Mouse (Mus musculus): ENCODE data around the gene Ogn. TPM values are rescaled to one million over a fixed set of nuclear protein-coding genes. Genes with fewer than 3 reads are reported as not detected.
"Not testable (repeated sequence)": the region's sequence is repeated elsewhere in the genome, so short reads cannot be mapped to it uniquely, and the experiment has no call there.

Gene Ogn
- polyA plus RNA-seq (2015; fragmentation: Nextera tagmentation; extraction: Ambion mirVana), result 3.8 and 5.2 TPM in 2 replicates

DNA sequence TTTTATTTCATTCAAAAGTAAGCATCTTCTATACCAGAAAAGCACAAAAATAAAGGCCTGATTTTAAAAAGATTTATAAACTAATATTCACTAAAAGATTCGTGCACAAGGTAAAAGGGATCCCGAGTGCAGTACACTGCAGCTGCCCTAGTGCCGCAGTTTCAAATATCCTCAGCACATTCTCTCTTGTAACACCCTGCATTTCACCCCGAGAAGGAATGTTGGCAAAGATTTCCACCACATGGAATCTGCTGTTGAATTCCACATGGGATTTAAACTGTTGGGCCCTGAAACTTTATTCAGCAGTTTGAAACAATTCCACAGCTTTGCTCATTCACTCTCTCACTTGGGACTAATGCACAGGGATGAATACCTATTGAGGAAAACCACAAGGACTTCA lies at the start of gene Ogn:
Gene Ogn, plus strand, starts transcription at position 333 of the 400 bp plus-strand sequence.
- H3K4me1 ChIP-seq, result no peaks in the 10 kb centered on the region
- no peak for ATAC-seq
- H3K4me3 ChIP-seq, result no peak within 1 kb of the TSS
- 70% methylated on average over 4 of the region's 4 CpGs for WGBS
- no peak within 1 kb of the TSS for H3K27ac ChIP-seq
- H3K9ac ChIP-seq, result no peak within 1 kb of the TSS
- no peaks in the 10 kb centered on the region for H3K27me3 ChIP-seq
- no peaks in the 10 kb centered on the region for H3K9me3 ChIP-seq (replicated peaks)
- no peak within 1 kb of the TSS for H3K4me2 ChIP-seq
- no peaks in the 10 kb centered on the region for H3K36me3 ChIP-seq (ENCODE audit: poor library complexity, severe bottlenecking)

DNA sequence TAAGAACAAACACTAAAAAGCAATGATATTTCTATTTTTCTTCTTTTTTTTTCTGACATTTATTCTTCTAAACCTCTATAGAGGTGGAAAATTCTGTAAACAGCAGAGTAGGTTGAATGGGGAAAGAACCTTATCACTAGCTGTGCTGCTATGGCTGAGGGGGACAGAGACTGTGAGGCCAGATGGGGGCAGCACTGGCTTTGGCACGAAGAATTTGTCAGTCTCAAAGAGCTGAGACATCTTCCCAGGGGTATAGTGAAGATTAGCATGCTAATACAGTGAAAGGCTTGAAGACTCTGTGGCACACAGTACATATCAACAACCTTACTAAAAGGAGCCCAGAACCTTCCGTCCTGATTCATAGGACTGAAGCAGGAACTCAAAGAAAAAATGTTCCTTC lies 48.7 kb upstream of the Ogn start:
- 35% methylated on average over 2 of the region's 2 CpGs for WGBS
- no peaks in the 10 kb centered on the region for H3K27me3 ChIP-seq
- no peaks in the 10 kb centered on the region for H3K4me1 ChIP-seq
- no peak overlapping the region for H3K4me3 ChIP-seq
- no peak overlapping the region for H3K4me2 ChIP-seq
- H3K9ac ChIP-seq, result no peak overlapping the region
- H3K27ac ChIP-seq, result no peak overlapping the region
- no peak for ATAC-seq
- no peaks in the 10 kb centered on the region for H3K9me3 ChIP-seq (replicated peaks)
- no peaks in the 10 kb centered on the region for H3K36me3 ChIP-seq (ENCODE audit: poor library complexity, severe bottlenecking)

DNA sequence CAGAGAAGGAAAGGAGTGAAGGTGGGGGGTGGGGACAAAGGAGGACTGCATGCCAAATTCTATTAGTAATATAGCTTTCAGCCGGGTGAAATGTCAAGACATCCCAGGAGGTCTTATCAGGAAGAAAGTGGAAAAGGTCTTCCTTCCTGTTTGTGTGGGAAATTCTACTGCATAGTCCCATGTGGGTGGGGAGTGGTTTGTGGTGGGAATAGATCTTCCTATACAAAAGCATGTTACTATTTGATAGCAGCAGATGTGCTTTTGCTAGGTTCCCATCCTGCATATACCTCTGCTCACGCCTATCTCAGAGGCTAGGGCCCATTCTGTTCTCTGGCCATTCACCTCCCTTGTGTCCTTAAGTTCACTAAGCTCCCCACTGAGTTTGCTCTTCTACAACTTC lies 47.0 kb upstream of the Ogn start:
- Histone ChIP-seq H3K27me3 (no peaks in the 10 kb centered on the region), H3K36me3 (ENCODE audit: poor library complexity, severe bottlenecking) (no peaks in the 10 kb centered on the region), H3K4me2 (no peak overlapping the region), H3K4me1 (no peaks in the 10 kb centered on the region), H3K9ac (no peak overlapping the region), H3K27ac (no peak overlapping the region), H3K9me3 (replicated peaks) (no peaks in the 10 kb centered on the region), H3K4me3 (no peak overlapping the region)
- ATAC-seq, result no peak
- WGBS, result 64% methylated on average over 2 of the region's 2 CpGs

GRCm38 (mm10) chr13:49564347-49564746 lies 43.5 kb upstream of the Ogn start:
- no peak for ATAC-seq
- 80% methylated on average over 1 of the region's 1 CpGs for WGBS
- H3K9me3 ChIP-seq (replicated peaks), result no peaks in the 10 kb centered on the region
- no peak overlapping the region for H3K27ac ChIP-seq
- no peak overlapping the region for H3K4me3 ChIP-seq
- H3K9ac ChIP-seq, result no peak overlapping the region
- H3K36me3 ChIP-seq (ENCODE audit: poor library complexity, severe bottlenecking), result no peaks in the 10 kb centered on the region
- H3K27me3 ChIP-seq, result no peaks in the 10 kb centered on the region
- H3K4me1 ChIP-seq, result no peaks in the 10 kb centered on the region
- H3K4me2 ChIP-seq, result no peak overlapping the region

GRCm38 (mm10) chr13:49570371-49570770 lies 37.5 kb upstream of the Ogn start:
- Histone ChIP-seq H3K9me3 (replicated peaks) (no peaks in the 10 kb centered on the region), H3K4me3 (no peak overlapping the region), H3K4me2 (no peak overlapping the region), H3K9ac (no peak overlapping the region), H3K27ac (no peak overlapping the region), H3K36me3 (ENCODE audit: poor library complexity, severe bottlenecking) (no peaks in the 10 kb centered on the region), H3K4me1 (no peaks in the 10 kb centered on the region), H3K27me3 (no peaks in the 10 kb centered on the region)
- WGBS, result 72% methylated on average over 3 of the region's 3 CpGs
- ATAC-seq, result no peak

- no peak overlapping the region for H3K27ac ChIP-seq
- no peak for ATAC-seq
- H3K4me3 ChIP-seq, result no peak overlapping the region
- H3K27me3 ChIP-seq, result no peaks in the 10 kb centered on the region
- H3K9ac ChIP-seq, result no peak overlapping the region
- H3K4me1 ChIP-seq, result no peaks in the 10 kb centered on the region
- no peaks in the 10 kb centered on the region for H3K36me3 ChIP-seq (ENCODE audit: poor library complexity, severe bottlenecking)
- H3K9me3 ChIP-seq (replicated peaks), result no peaks in the 10 kb centered on the region
- no peak overlapping the region for H3K4me2 ChIP-seq
- 90% methylated on average over 2 of the region's 2 CpGs for WGBS
These were observed 36.4 kb upstream of the Ogn start for GRCm38 (mm10) chr13:49571418-49571817.

DNA sequence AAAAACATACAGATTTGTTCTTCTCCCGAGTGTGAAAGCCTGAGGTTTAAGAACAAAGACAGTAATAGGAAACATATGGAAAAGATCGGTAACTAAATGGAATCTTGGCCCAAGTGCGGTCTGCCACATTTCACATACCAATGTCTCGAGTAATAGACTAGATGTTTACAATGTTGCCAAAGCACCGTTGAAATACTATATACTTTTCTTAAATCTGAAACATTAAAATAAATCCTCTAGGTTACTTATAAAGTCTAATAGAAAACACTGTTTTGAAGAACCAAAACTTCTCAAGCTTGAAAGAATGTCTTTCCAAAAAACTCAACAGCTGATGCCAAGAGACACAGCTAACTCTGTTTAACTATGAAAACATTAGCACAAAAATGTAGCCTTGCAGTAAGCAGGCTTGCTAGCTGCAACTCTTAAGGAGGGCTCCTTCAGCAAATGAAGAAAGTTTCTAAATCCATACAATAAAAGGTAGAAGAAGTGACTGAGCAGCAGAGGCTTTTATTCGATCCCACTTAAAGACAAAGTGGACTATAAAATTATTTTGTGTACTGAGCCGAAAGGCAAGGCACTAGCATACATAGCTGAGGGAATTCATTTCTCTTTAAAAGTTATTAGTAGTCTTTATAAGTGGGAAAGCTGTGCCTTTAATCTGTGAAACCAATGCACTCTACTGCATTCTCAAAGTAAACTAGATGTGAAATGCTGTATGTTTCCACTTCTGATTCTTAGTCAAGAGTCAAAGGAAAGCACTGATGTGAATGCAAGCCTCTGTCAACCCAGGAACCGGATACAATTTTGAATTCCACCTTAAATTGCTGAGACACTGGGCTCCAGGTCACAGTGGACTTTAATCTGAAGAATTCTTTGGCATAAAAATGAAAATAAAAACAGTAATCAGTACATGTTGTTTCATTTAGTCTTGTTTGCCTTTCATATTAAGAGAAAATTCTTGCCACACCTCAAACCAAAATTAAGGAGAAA lies 26.0 kb upstream of the Ogn start, which contains the start of gene Omd:
Gene Omd, plus strand, starts transcription at position 922 of the 990 bp plus-strand sequence.
- no peaks in the 10 kb centered on the region for H3K4me1 ChIP-seq
- WGBS, result 83% methylated on average over 8 of the region's 8 CpGs
- no peaks in the 10 kb centered on the region for H3K36me3 ChIP-seq (ENCODE audit: poor library complexity, severe bottlenecking)
- no peaks in the 10 kb centered on the region for H3K27me3 ChIP-seq
- ATAC-seq, result no peak
- no peak within 1 kb of the TSS for H3K27ac ChIP-seq
- no peak within 1 kb of the TSS for H3K4me3 ChIP-seq
- no peaks in the 10 kb centered on the region for H3K9me3 ChIP-seq (replicated peaks)
- no peak within 1 kb of the TSS for H3K9ac ChIP-seq
- no peak within 1 kb of the TSS for H3K4me2 ChIP-seq

DNA sequence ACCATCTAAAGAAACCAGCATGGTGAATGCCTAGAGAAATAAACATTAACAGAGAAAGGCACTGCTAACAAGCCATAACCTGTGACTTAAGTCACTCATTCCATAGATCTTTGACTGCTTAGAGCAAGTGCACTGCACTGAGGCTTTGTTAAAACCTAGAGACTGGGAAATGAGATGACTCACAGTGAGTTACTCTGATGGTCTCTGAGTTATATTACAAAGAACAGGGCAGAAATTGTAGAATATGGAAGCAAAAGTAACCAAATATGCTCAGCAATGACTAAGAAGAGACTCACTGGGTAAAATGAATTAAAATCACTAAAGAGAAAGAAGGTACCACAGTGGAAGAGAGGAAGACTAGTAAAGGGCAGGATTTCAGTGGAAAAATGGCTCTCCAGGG lies 24.0 kb upstream of the Ogn start:
- H3K4me3 ChIP-seq, result no peak overlapping the region
- no peak overlapping the region for H3K9ac ChIP-seq
- H3K27ac ChIP-seq, result no peak overlapping the region
- no peaks in the 10 kb centered on the region for H3K36me3 ChIP-seq (ENCODE audit: poor library complexity, severe bottlenecking)
- H3K9me3 ChIP-seq (replicated peaks), result no peaks in the 10 kb centered on the region
- no peak overlapping the region for H3K4me2 ChIP-seq
- no peak for ATAC-seq
- H3K27me3 ChIP-seq, result no peaks in the 10 kb centered on the region
- H3K4me1 ChIP-seq, result no peaks in the 10 kb centered on the region

- H3K27ac ChIP-seq, result no peak overlapping the region
- no peaks in the 10 kb centered on the region for H3K9me3 ChIP-seq (replicated peaks)
- H3K36me3 ChIP-seq (ENCODE audit: poor library complexity, severe bottlenecking), result no peaks in the 10 kb centered on the region
- no peaks in the 10 kb centered on the region for H3K27me3 ChIP-seq
- no peak for ATAC-seq
- no peak overlapping the region for H3K9ac ChIP-seq
- 84% methylated on average over 8 of the region's 8 CpGs for WGBS
- no peak overlapping the region for H3K4me2 ChIP-seq
- no peaks in the 10 kb centered on the region for H3K4me1 ChIP-seq
- no peak overlapping the region for H3K4me3 ChIP-seq
These were observed 23.4 kb upstream of the Ogn start for GRCm38 (mm10) chr13:49584307-49585005.

DNA sequence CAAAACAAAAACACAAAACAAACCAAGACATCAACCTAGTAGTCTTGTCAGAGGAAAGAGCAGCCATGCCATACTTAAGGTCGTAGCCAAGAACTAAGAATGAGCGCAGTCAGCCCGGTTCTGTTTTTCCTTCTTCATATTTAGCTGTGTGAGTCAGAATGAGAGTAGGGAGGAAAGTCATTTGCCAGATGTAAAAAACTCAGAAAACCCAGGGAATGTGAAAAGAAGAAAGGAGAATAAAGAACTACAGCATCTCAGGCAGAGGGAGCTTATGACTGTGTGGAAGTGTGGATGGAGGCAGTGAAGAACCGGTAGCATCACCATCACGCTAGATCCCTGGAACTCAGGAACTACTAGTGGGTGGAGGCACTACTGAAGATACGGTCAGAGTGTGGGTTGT lies 21.8 kb upstream of the Ogn start:
- Histone ChIP-seq H3K9me3 (replicated peaks) (no peaks in the 10 kb centered on the region), H3K27ac (no peak overlapping the region), H3K4me3 (no peak overlapping the region), H3K36me3 (ENCODE audit: poor library complexity, severe bottlenecking) (no peaks in the 10 kb centered on the region), H3K4me1 (no peaks in the 10 kb centered on the region), H3K4me2 (no peak overlapping the region), H3K9ac (no peak overlapping the region), H3K27me3 (no peaks in the 10 kb centered on the region)
- WGBS, result 96% methylated on average over 6 of the region's 6 CpGs
- ATAC-seq, result no peak

DNA sequence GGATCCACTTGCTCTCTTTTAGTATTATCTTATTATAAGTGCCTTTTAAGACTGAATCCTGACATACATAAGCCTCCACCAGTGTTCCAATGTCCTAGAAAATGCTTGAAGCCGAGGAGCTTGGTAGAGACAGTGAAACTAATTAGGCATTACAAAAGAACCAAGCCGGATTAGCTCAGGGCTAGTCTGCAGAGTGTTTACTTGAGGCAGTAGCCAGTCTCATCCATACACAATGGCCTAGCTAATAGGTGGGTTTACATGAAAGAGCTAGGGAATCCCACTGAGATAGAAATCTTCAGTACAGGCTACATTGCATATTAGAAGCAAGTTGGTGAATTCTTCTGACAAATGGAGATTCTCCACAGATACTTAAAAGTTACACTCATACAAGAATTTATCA lies 5.3 kb upstream of the Ogn start:
- not testable (repeated sequence) for H3K27me3 ChIP-seq; H3K4me2 ChIP-seq; H3K9me3 ChIP-seq (replicated peaks); H3K9ac ChIP-seq; H3K36me3 ChIP-seq (ENCODE audit: poor library complexity, severe bottlenecking); H3K4me1 ChIP-seq; H3K27ac ChIP-seq; H3K4me3 ChIP-seq; ATAC-seq
- 19% methylated on average over 2 of the region's 2 CpGs for WGBS

GRCm38 (mm10) chr13:49603603-49604002 lies 4.2 kb upstream of the Ogn start:
- Histone ChIP-seq H3K9ac (no peak overlapping the region), H3K4me3 (no peak overlapping the region), H3K4me1 (no peaks in the 10 kb centered on the region), H3K36me3 (ENCODE audit: poor library complexity, severe bottlenecking) (no peaks in the 10 kb centered on the region), H3K9me3 (replicated peaks) (no peaks in the 10 kb centered on the region), H3K27ac (no peak overlapping the region), H3K27me3 (no peaks in the 10 kb centered on the region), H3K4me2 (no peak overlapping the region)
- ATAC-seq, result no peak
